Mouse (Mus musculus) hindbrain, postnatal 0 days (tissue): ENCODE data around the gene Hist1h2bk. TPM values are rescaled to one million over a fixed set of nuclear protein-coding genes. Genes with fewer than 3 reads are reported as not detected.
"Not testable (repeated sequence)": the region's sequence is repeated elsewhere in the genome, so short reads cannot be mapped to it uniquely, and the experiment has no call there.

Source experiments
- ATAC-seq: fragments of 200-750 bp; cut with Nextera tagmentation; 2 replicates; pipeline ENCODE4 v1.8.0; 2017; ENCODE audit warnings: mild to moderate bottlenecking, moderate TSS enrichment, moderate library complexity
- DNase-seq: peaks from one replicate; pipeline ENCODE4 v3.0.0-alpha.2; 2015; ENCODE audit warnings: low spot score
- H3K27ac ChIP-seq: fragments of 300-500 bp; sonication (generic); 2 replicates; pipeline ENCODE4 v1.5.1; 2014; ENCODE audit warnings: mild to moderate bottlenecking
- H3K27me3 ChIP-seq: fragments of 300-500 bp; sonication (generic); 2 replicates; pipeline ENCODE4 v1.6.1; 2014; ENCODE audit warnings: low read length, mixed read lengths; ENCODE audit not compliant: insufficient read depth
- H3K36me3 ChIP-seq: fragments of 300-500 bp; sonication (generic); 2 replicates; pipeline ENCODE4 v1.6.1; 2014; ENCODE audit warnings: low read length, mixed read lengths; ENCODE audit not compliant: insufficient read depth
- H3K4me1 ChIP-seq: fragments of 300-500 bp; sonication (generic); 2 replicates; pipeline ENCODE4 v1.6.1; 2014; ENCODE audit warnings: antibody characterized with exemption, low read length, mixed read lengths; ENCODE audit not compliant: insufficient read depth
- H3K4me2 ChIP-seq: fragments of 300-500 bp; sonication (generic); 2 replicates; pipeline ENCODE4 v1.6.1; 2014; ENCODE audit warnings: low read depth, mild to moderate bottlenecking, low read length, moderate library complexity, mixed read lengths
- H3K4me3 ChIP-seq: fragments of 300-500 bp; sonication (generic); 2 replicates; pipeline ENCODE4 v1.5.1; 2014; ENCODE audit warnings: low read length
- H3K9ac ChIP-seq: fragments of 300-500 bp; sonication (generic); replicated peaks from 2 replicates; pipeline ENCODE4 v1.6.1; 2014; ENCODE audit warnings: mild to moderate bottlenecking, low read length, moderate library complexity, mixed read lengths
- H3K9me3 ChIP-seq: fragments of 300-500 bp; sonication (generic); 2 replicates; pipeline ENCODE4 v1.6.1; 2016; ENCODE audit warnings: low read length, mixed read lengths
- CTCF ChIP-seq: IDR thresholded peaks from 2 replicates; pipeline ENCODE4 v1.5.1; 2016; ENCODE audit warnings: antibody characterized with exemption, control low read depth, low read depth
- WGBS: fragments of 180-500 bp; shearing (Covaris S2); extraction: QIAGEN DNeasy Blood & Tissue Kit; methylation state at CpG from one replicate; pipeline ENCODE4 v1.1.7; 2014; 5-methylcytosine and 5-hydroxymethylcytosine counted together
- polyA plus RNA-seq: library from polyadenylated mRNA; unstranded; fragments of >200 nt; fragmentation: Nextera tagmentation; extraction: Ambion mirVana; gene quantifications from 2 replicates; pipeline ENCODE4 v1.2.1, GENCODE M21; 2015
- total RNA-seq: library from RNA; depleted of rRNA; stranded (reverse); fragments of >200 nt; gene quantifications from 2 replicates; pipeline ENCODE4 v1.2.3, GENCODE M21; 2014; rRNA removed

Gene Hist1h2bk
- total RNA-seq, result 468 and 587 TPM in 2 replicates
- 0.84 and 1.2 TPM in 2 replicates for polyA plus RNA-seq

DNA sequence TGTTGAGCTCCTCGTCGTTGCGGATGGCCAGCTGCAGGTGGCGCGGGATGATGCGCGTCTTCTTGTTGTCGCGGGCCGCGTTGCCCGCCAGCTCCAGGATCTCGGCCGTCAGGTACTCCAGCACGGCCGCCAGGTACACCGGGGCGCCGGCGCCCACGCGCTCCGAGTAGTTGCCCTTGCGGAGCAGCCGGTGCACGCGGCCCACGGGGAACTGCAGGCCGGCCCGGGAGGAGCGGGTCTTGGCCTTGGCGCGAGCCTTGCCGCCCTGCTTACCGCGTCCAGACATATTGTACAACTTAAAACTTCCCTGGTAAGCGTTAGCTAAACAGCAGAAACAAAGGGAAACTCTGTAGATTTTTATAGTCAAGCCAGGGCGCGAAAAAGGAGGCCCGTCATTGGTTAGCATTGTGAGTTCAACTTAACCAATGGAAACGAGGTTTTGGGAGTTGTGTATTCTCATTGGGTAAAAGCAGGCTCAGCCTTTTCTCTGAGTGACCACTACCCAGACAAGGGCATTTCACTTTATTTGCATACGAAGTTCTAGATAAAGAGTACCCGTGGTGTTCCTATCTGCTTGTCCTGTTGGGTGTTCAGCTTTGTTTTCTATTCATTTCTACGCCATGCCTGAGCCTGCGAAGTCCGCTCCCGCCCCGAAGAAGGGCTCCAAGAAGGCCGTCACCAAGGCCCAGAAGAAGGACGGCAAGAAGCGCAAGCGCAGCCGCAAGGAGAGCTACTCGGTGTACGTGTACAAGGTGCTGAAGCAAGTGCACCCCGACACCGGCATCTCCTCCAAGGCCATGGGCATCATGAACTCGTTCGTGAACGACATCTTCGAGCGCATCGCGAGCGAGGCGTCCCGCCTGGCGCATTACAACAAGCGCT lies at the start of gene Hist1h2bk, which contains the start of gene Hist1h2ah:
Gene Hist1h2bk, plus strand, starts transcription at position 604 of the 882 bp plus-strand sequence.
Gene Hist1h2ah, minus strand, starts transcription at position 302 of the 882 bp plus-strand sequence.
- H3K36me3 ChIP-seq, H3K27me3 ChIP-seq, H3K4me1 ChIP-seq, H3K9me3 ChIP-seq: not testable (repeated sequence)
- peak; percentile 98 for ATAC-seq
- 1% methylated on average over 22 of the region's 69 CpGs for WGBS
- Histone ChIP-seq H3K4me2 (peak within 1 kb of the TSS; percentile 59), H3K4me3 (peak within 1 kb of the TSS; percentile 37), H3K27ac (peak within 1 kb of the TSS; percentile 60; the same call in 1 of the 2 replicates), H3K9ac (peak within 1 kb of the TSS; percentile 33; the same call in 1 of the 2 replicates)
- DNase-seq, result peak; percentile 96

DNA sequence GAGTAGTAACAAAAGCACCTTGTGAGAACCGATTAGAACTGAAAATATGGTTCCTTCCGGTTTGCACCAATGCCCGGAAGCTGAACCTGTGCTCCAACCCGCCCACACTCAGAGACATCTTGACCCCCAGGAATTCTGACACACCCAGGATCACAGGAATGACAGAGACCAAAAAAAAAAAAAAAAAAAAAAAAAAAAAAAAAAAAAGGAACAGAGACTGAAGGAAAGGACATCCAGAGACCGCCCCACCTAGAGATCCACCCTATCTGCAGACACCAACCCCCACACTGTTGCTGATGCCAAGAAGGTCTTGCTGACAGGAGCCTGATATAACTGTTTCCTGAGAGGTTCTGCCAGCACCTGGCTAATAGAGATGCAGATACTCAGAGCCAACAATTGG lies 43.1 kb upstream of the Hist1h2bk start:
- H3K27ac ChIP-seq, result no peak overlapping the region
- no peaks in the 10 kb centered on the region for H3K4me1 ChIP-seq
- no peak overlapping the region for H3K9ac ChIP-seq
- no peak overlapping the region for H3K4me2 ChIP-seq
- no peak for ATAC-seq
- TF ChIP-seq CTCF, result no peak
- H3K4me3 ChIP-seq, result no peak overlapping the region
- H3K27me3 ChIP-seq, result peaks cover 40% of the 10 kb centered on the region
- WGBS, result 90% methylated on average over 5 of the region's 5 CpGs
- DNase-seq, result no peak
- H3K36me3 ChIP-seq, result no peaks in the 10 kb centered on the region
- no peaks in the 10 kb centered on the region for H3K9me3 ChIP-seq

DNA sequence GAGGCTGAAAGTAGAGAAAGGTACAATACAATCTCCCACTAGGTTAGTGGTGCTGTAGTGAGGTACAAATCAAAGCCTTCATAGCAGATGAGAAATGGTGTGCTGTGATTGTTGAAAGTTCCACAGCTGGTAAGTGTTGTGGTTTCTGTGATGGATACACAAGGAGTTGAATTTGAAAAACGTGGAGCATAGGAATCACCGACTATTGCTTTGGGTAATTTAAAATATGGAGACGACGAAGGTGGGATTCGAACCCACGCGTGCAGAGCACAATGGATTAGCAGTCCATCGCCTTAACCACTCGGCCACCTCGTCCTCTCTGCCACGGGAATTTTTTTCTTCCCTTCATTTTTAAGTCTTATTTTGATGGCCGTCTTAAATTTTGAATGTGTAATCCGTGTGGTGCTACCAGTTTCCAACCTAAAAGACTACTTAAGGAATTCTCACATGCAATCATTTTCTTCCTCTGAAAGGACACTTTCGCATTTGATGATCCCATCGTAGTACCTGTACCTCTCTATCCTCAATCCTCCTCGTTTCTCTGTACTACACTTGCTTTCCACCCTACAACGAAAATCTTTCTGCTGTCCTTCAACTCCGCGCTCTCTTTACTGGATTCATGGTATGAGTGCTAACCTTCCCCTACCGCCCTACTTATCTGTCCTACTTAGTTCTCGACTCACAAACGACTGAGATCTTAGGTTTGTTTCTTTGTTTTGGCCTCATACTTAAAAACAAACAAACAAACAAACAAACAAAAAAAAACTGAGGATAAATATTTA lies 41.5 kb upstream of the Hist1h2bk start:
- DNase-seq (peak; percentile 7), ATAC-seq (no peak)
- Histone ChIP-seq H3K4me1 (no peaks in the 10 kb centered on the region), H3K9me3 (no peaks in the 10 kb centered on the region), H3K27ac (no peak overlapping the region), H3K9ac (no peak overlapping the region), H3K4me2 (no peak overlapping the region), H3K4me3 (no peak overlapping the region), H3K36me3 (no peaks in the 10 kb centered on the region), H3K27me3 (peaks cover 55% of the 10 kb centered on the region)
- WGBS, result 2% methylated on average over 22 of the region's 22 CpGs
- no peak for TF ChIP-seq CTCF

DNA sequence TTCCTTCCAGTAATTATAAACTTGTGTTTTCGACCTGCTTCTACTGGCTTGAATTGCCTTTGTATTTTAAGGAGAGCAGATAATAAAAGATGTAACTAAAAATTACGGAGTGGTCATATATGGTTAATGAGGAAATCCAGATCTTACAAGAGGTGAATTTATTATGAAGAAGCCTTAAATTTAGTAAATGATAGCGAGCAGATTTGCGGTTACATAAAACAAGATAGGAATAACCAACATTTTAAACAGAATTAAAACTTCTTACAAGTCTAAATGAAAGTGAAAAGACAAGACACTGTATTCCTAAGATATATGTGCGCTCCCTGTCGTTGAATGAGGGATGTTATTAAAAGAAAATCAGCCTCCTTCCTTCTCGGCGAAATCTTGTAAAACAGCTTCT lies 40.8 kb upstream of the Hist1h2bk start:
- H3K4me1 ChIP-seq, result no peaks in the 10 kb centered on the region
- 8% methylated on average over 8 of the region's 8 CpGs for WGBS
- TF ChIP-seq CTCF, result no peak
- H3K4me3 ChIP-seq, result peak overlapping the region; percentile 25
- no peaks in the 10 kb centered on the region for H3K36me3 ChIP-seq
- no peak overlapping the region for H3K27ac ChIP-seq
- H3K27me3 ChIP-seq, result peaks cover 63% of the 10 kb centered on the region
- no peak for ATAC-seq
- H3K4me2 ChIP-seq, result peak overlapping the region; percentile 39
- no peak overlapping the region for H3K9ac ChIP-seq
- H3K9me3 ChIP-seq, result no peaks in the 10 kb centered on the region
- DNase-seq, result peak; percentile 20

DNA sequence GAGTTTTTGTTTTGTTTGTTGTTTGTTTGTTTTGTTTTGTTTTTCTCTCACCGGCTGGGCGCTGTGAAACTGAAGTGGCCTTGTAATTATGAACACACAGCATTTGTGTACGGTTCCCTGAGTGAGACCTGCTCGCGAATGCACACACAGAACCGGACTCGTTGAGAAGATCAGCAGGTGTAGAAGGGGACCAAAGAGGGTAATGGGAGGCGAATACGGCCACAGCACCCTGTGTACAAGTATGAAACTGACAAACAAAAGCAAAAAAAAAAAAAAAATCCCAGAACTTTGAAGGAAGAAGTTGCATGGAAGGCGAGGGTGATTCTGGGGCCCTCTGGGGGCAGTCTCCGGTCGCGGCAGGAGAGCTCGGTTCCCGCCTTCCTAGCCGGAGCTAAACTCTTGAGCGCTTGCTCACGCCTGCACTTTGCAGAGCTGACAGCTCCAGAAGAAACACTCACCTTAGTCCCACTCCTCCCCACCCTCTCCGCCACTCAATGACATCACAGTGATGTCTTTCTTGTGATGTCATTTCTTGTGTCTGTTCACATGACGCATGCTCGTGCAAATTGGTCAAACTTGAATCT lies 40.2 kb upstream of the Hist1h2bk start:
- Histone ChIP-seq H3K36me3 (no peaks in the 10 kb centered on the region), H3K9ac (no peak overlapping the region), H3K27me3 (peaks cover 68% of the 10 kb centered on the region), H3K27ac (no peak overlapping the region), H3K9me3 (no peaks in the 10 kb centered on the region), H3K4me3 (peak overlapping the region; percentile 25), H3K4me1 (no peaks in the 10 kb centered on the region), H3K4me2 (peak overlapping the region; percentile 39)
- TF ChIP-seq CTCF, result no peak
- peak; percentile 11 for DNase-seq
- under 1% methylated on average over 21 of the region's 21 CpGs for WGBS
- ATAC-seq, result no peak

DNA sequence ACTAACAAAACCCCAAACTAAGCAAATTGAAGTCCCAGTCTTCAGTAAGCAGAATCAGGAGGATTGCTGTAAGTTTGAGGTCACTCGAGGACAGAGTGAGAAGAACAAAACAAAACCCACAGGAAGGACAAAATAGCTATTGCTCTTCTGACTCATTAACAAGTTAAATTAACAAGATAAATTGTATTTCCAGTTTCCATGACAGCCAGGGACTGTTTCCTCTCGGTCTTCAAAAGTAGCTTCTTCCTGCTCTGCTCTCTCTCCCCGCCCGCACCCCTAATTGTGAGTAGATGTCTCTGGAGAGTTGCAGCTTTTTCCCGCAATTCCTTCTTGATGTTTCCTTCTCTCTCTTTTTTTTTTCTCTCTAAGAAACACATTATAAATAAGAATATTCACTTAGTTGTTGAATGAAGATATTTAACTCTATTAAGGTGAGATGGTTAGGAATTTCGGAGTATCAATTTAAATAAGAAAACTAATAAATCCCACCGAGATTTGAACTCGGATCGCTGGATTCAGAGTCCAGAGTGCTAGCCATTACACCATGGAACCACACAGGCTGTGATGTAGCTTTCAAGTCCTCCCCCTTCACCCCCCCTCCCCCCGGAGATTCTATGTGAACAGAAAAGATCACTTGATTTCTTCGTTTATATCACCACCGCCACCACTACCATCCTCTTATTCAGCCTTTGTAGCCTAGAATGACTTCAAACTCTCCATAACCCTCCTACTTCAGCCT lies 39.4 kb upstream of the Hist1h2bk start:
- TF ChIP-seq CTCF, result no peak
- Histone ChIP-seq H3K4me3 (peak overlapping the region; percentile 25), H3K36me3 (no peaks in the 10 kb centered on the region), H3K4me2 (peak overlapping the region; percentile 39), H3K27ac (no peak overlapping the region), H3K9me3 (no peaks in the 10 kb centered on the region), H3K4me1 (no peaks in the 10 kb centered on the region), H3K9ac (no peak overlapping the region), H3K27me3 (peaks cover 77% of the 10 kb centered on the region)
- WGBS, result 4% methylated on average over 12 of the region's 12 CpGs
- ATAC-seq, result no peak
- peak; percentile 56 for DNase-seq
